Mouse (Mus musculus) embryonic stem cell, embryonic (primary cell): ENCODE results near the gene Oas1c.
"Not testable (repeated sequence)": the region's sequence is repeated elsewhere in the genome, so short reads cannot be mapped to it uniquely, and the experiment has no call there.

Source experiments
- CTCF ChIA-PET, 4 experiments: fragments of 300-600 bp in 2 of 4; fragments of 350-600 bp in 2 of 4; sonication (Branson Sonifier 250); formaldehyde crosslinking; loops; one replicate each; lab custom pipeline; 2022; ENCODE audit warnings: inconsistent platforms in 2 of 4; lab: Charles Lee
- POLR2A ChIA-PET, 4 experiments: fragments of 300-600 bp in 2 of 4; fragments of 350-600 bp in 2 of 4; sonication (Branson Sonifier 250); formaldehyde crosslinking; loops; one replicate each; lab custom pipeline; 2022; ENCODE audit warnings: antibody characterized with exemption in 4 of 4, inconsistent platforms in 1 of 4; lab: Charles Lee

Oas1c gene

GRCm38 (mm10) chr5:120798943-120799342, 13.4 kb downstream of the Oas1c start:
- POLR2A ChIA-PET: not testable (repeated sequence)

GRCm38 (mm10) chr5:120798147-120798546, 14.2 kb downstream of the Oas1c start:
- CTCF ChIA-PET: interaction anchor here in 2 of 4 experiments (0.6 to 1.9 kb wide), 3 partner anchors 8 to 118 kb away, joined by 3 to 5 read pairs (median 3); no protein-coding TSS in a partner anchor
- POLR2A ChIA-PET: not testable (repeated sequence)

More at GRCm38 (mm10) chr5:120798943-120799342, 13.4 kb downstream of the Oas1c start:
- CTCF ChIA-PET: not testable (repeated sequence)

- ChIA-PET CTCF (interaction anchor here in 3 of 4 experiments (0.6 to 1.5 kb wide), 23 partner anchors 11 to 1966 kb away, joined by 3 to 7 read pairs (median 3); partner anchors contain the start of gene Cfap73 (in 1 of the 3)), POLR2A (interaction anchor here (0.6 to 1.4 kb wide), 9 partner anchors 52 to 324 kb away, joined by 3 to 5 read pairs (median 3); partner anchors contain the start of gene Oas1g (in 1 of the 4))
Measured at GRCm38 (mm10) chr5:120795480-120796034, 16.8 kb downstream of the Oas1c start, which contains the start of gene Oas1e. Oas1e (minus strand) TSS chr5:120795530.

GRCm38 (mm10) chr5:120793043-120793442, 19.3 kb downstream of the Oas1c start:
- CTCF ChIA-PET: interaction anchor here (0.5 to 1.3 kb wide), 21 partner anchors 10 to 679 kb away, joined by 3 to 6 read pairs (median 3); partner anchors contain the start of gene Oas1c (in 1 of the 4)
- POLR2A ChIA-PET: interaction anchor here in 2 of 4 experiments (0.5 to 1.1 kb wide), 2 partner anchors 10 to 59 kb away, joined by 3 to 4 read pairs; no protein-coding TSS in a partner anchor

- POLR2A ChIA-PET: no interaction called here
- CTCF ChIA-PET: interaction anchor here in 1 of 4 experiments (0.6 kb wide), 1 partner anchor 83 kb away, joined by 8 read pairs; no protein-coding TSS in a partner anchor
Measured at GRCm38 (mm10) chr5:120787042-120787441, 25.3 kb downstream of the Oas1c start.

- POLR2A ChIA-PET: interaction anchor here in 3 of 4 experiments (0.7 to 3.1 kb wide), 13 partner anchors 8 to 267 kb away, joined by 3 to 14 read pairs (median 3); partner anchors contain the start of gene Oas1c (in 1 of the 3)
- CTCF ChIA-PET: interaction anchor here (0.6 to 2.8 kb wide), 31 partner anchors 10 to 318 kb away, joined by 3 to 28 read pairs (median 4); partner anchors contain the start of genes Oas1e (in 2 of the 4), Iqcd (in 1 of the 4), Oas1c (in 1 of the 4) and Plbd2 (in 1 of the 4)
Measured at GRCm38 (mm10) chr5:120782446-120782845, 29.9 kb downstream of the Oas1c start.

- POLR2A ChIA-PET: interaction anchor here in 3 of 4 experiments (0.6 to 3.1 kb wide), 8 partner anchors 19 to 161 kb away, joined by 3 to 14 read pairs (median 4); partner anchors contain the start of genes Oas1c (in 1 of the 3) and Oas2 (in 1 of the 3)
- CTCF ChIA-PET: interaction anchor here (0.6 to 2.8 kb wide), 26 partner anchors 10 to 497 kb away, joined by 3 to 28 read pairs (median 4); partner anchors contain the start of genes Oas1e (in 1 of the 4), Oas2 (in 1 of the 4) and Rasal1 (in 1 of the 4)
Measured at GRCm38 (mm10) chr5:120781646-120782045, 30.7 kb downstream of the Oas1c start.

- ChIA-PET POLR2A (interaction anchor here in 1 of 4 experiments (1.0 kb wide), 1 partner anchor 18 kb away, joined by 3 read pairs; no protein-coding TSS in a partner anchor), CTCF (interaction anchor here in 1 of 4 experiments (1.2 kb wide), 1 partner anchor 174 kb away, joined by 3 read pairs; no protein-coding TSS in a partner anchor)
Measured at GRCm38 (mm10) chr5:120779922-120780321, 32.4 kb downstream of the Oas1c start.

- ChIA-PET CTCF (interaction anchor here in 2 of 4 experiments (0.9 to 1.2 kb wide), 2 partner anchors 119 to 173 kb away, joined by 3 to 5 read pairs; no protein-coding TSS in a partner anchor), POLR2A (interaction anchor here in 1 of 4 experiments (0.6 kb wide), 1 partner anchor 58 kb away, joined by 4 read pairs; no protein-coding TSS in a partner anchor)
Measured at GRCm38 (mm10) chr5:120778941-120779340, 33.4 kb downstream of the Oas1c start.

- CTCF ChIA-PET: interaction anchor here in 2 of 4 experiments (0.7 to 1.5 kb wide), 2 partner anchors 29 to 157 kb away, joined by 3 to 4 read pairs; no protein-coding TSS in a partner anchor
- POLR2A ChIA-PET: no interaction called here
Measured at GRCm38 (mm10) chr5:120777478-120777877, 34.8 kb downstream of the Oas1c start, which contains the start of gene Oas3. Oas3 (minus strand) TSS chr5:120777661.

- POLR2A ChIA-PET: no interaction called here
- CTCF ChIA-PET: interaction anchor here in 2 of 4 experiments (0.6 to 1.5 kb wide), 3 partner anchors 30 to 753 kb away, joined by 3 to 4 read pairs (median 3); no protein-coding TSS in a partner anchor
Measured at GRCm38 (mm10) chr5:120776801-120777200, 35.5 kb downstream of the Oas1c start.

- CTCF ChIA-PET: interaction anchor here in 2 of 4 experiments (0.5 to 1.4 kb wide), 2 partner anchors 48 to 170 kb away, joined by 3 read pairs; no protein-coding TSS in a partner anchor
- POLR2A ChIA-PET: interaction anchor here in 3 of 4 experiments (0.6 to 1.3 kb wide), 6 partner anchors 14 to 292 kb away, joined by 3 to 4 read pairs (median 3); partner anchors contain the start of gene Oas2 (in 1 of the 3)
Measured at GRCm38 (mm10) chr5:120775287-120775985, 36.9 kb downstream of the Oas1c start.

GRCm38 (mm10) chr5:120769396-120769795, 42.9 kb downstream of the Oas1c start:
- ChIA-PET CTCF (interaction anchor here in 1 of 4 experiments (0.6 to 1.0 kb wide), 2 partner anchors 19 to 827 kb away, joined by 3 to 4 read pairs; no protein-coding TSS in a partner anchor), POLR2A (interaction anchor here in 1 of 4 experiments (1.3 kb wide), 1 partner anchor 67 kb away, joined by 3 read pairs; no protein-coding TSS in a partner anchor)

- POLR2A ChIA-PET: interaction anchor here in 2 of 4 experiments (0.6 to 1.5 kb wide), 4 partner anchors 36 to 160 kb away, joined by 3 to 5 read pairs (median 3); no protein-coding TSS in a partner anchor
- CTCF ChIA-PET: interaction anchor here (0.6 to 1.6 kb wide), 9 partner anchors 39 to 468 kb away, joined by 3 to 11 read pairs (median 4); partner anchors contain the start of genes Ddx54 (in 1 of the 4), Rasal1 (in 1 of the 4) and Rita1 (in 1 of the 4)
Measured at GRCm38 (mm10) chr5:120765010-120765409, 47.3 kb downstream of the Oas1c start.

GRCm38 (mm10) chr5:120761901-120762300, 50.4 kb downstream of the Oas1c start:
- CTCF ChIA-PET: interaction anchor here (0.5 to 2.8 kb wide), 35 partner anchors 12 to 742 kb away, joined by 3 to 23 read pairs (median 4); partner anchors contain the start of genes Oas2 (in 1 of the 4) and Rasal1 (in 1 of the 4)
- POLR2A ChIA-PET: interaction anchor here (0.5 to 3.5 kb wide), 32 partner anchors 9 to 1128 kb away, joined by 3 to 14 read pairs (median 4); partner anchors contain the start of genes Oas1c (in 2 of the 4) and Plbd2 (in 1 of the 4)

GRCm38 (mm10) chr5:120754215-120754614, 58.1 kb downstream of the Oas1c start:
- CTCF ChIA-PET: interaction anchor here in 1 of 4 experiments (1.1 to 1.3 kb wide), 2 partner anchors 149 to 252 kb away, joined by 3 to 4 read pairs; no protein-coding TSS in a partner anchor

GRCm38 (mm10) chr5:120752786-120753185, 59.5 kb downstream of the Oas1c start:
- ChIA-PET CTCF (no interaction called here), POLR2A (no interaction called here)

More at GRCm38 (mm10) chr5:120754215-120754614, 58.1 kb downstream of the Oas1c start:
- POLR2A ChIA-PET: interaction anchor here in 1 of 4 experiments (1.1 kb wide), 1 partner anchor 132 kb away, joined by 3 read pairs; no protein-coding TSS in a partner anchor
